Mouse (Mus musculus): ENCODE measurements around the gene Hils1. TPM values are rescaled to one million over a fixed set of nuclear protein-coding genes. Genes with fewer than 3 reads are reported as not detected.

The Hils1 gene
- not detected for polyA plus RNA-seq (2017; shearing (Covaris generic))

- ATAC-seq = no peak
Measured at GRCm38 (mm10) chr11:94967419-94967818, at the start of gene Hils1. Gene Hils1 (plus strand): TSS chr11:94967593.

- no peak for ATAC-seq
Measured at GRCm38 (mm10) chr11:94917717-94918116, 49.7 kb upstream of the Hils1 start.

GRCm38 (mm10) chr11:94920996-94921401 lies 46.4 kb upstream of the Hils1 start:
- no peak for ATAC-seq

- ATAC-seq = no peak
Measured at GRCm38 (mm10) chr11:94924977-94925376, 42.4 kb upstream of the Hils1 start.

- ATAC-seq = no peak
Measured at GRCm38 (mm10) chr11:94926431-94926830, 41.0 kb upstream of the Hils1 start.

- no peak for ATAC-seq
Measured at GRCm38 (mm10) chr11:94927771-94928291, 39.6 kb upstream of the Hils1 start.

GRCm38 (mm10) chr11:94928820-94929219 lies 38.6 kb upstream of the Hils1 start:
- no peak for ATAC-seq

- ATAC-seq = no peak
Measured at GRCm38 (mm10) chr11:94929599-94929998, 37.8 kb upstream of the Hils1 start.

GRCm38 (mm10) chr11:94930151-94930550 lies 37.2 kb upstream of the Hils1 start:
- no peak for ATAC-seq

- ATAC-seq = no peak
Measured at GRCm38 (mm10) chr11:94933584-94933983, 33.8 kb upstream of the Hils1 start.

GRCm38 (mm10) chr11:94934526-94934925 lies 32.9 kb upstream of the Hils1 start:
- no peak for ATAC-seq

GRCm38 (mm10) chr11:94936045-94936444 lies 31.3 kb upstream of the Hils1 start, which contains the start of gene Col1a1:
Gene Col1a1 (plus strand): TSS chr11:94936224.
- no peak for ATAC-seq

GRCm38 (mm10) chr11:94936851-94937295 lies 30.5 kb upstream of the Hils1 start:
- peak; percentile 85 for ATAC-seq

- peak; percentile 60 for ATAC-seq
Measured at GRCm38 (mm10) chr11:94937335-94937781, 30.0 kb upstream of the Hils1 start.

GRCm38 (mm10) chr11:94937787-94938186 lies 29.6 kb upstream of the Hils1 start:
- ATAC-seq = no peak

GRCm38 (mm10) chr11:94938296-94938695 lies 29.1 kb upstream of the Hils1 start:
- ATAC-seq = no peak

- peak; percentile 30 for ATAC-seq
Measured at GRCm38 (mm10) chr11:94939280-94939679, 28.1 kb upstream of the Hils1 start.

GRCm38 (mm10) chr11:94941121-94941520 lies 26.3 kb upstream of the Hils1 start:
- ATAC-seq = no peak

- no peak for ATAC-seq
Measured at GRCm38 (mm10) chr11:94941776-94942175, 25.6 kb upstream of the Hils1 start.

GRCm38 (mm10) chr11:94942282-94943023 lies 24.9 kb upstream of the Hils1 start:
- ATAC-seq = no peak

GRCm38 (mm10) chr11:94943054-94943453 lies 24.3 kb upstream of the Hils1 start:
- no peak for ATAC-seq

- ATAC-seq = no peak
Measured at GRCm38 (mm10) chr11:94944295-94944694, 23.1 kb upstream of the Hils1 start.

- no peak for ATAC-seq
Measured at GRCm38 (mm10) chr11:94945236-94945635, 22.2 kb upstream of the Hils1 start.

- ATAC-seq = no peak
Measured at GRCm38 (mm10) chr11:94952169-94952568, 15.2 kb upstream of the Hils1 start.

Measured in CD4-positive, CD25-positive, alpha-beta regulatory T cell, adult 4 months (primary cell).